Mouse (Mus musculus) cerebellum, adult 18-20 months (tissue): ENCODE results near the gene Olfr782.
"Not testable (repeated sequence)": the region's sequence is repeated elsewhere in the genome, so short reads cannot be mapped to it uniquely, and the experiment has no call there.

Experiments
- DNase-seq, 2 experiments: peaks; one replicate each; pipeline ENCODE4 v3.0.0; 2021

Olfr782 gene

DNA sequence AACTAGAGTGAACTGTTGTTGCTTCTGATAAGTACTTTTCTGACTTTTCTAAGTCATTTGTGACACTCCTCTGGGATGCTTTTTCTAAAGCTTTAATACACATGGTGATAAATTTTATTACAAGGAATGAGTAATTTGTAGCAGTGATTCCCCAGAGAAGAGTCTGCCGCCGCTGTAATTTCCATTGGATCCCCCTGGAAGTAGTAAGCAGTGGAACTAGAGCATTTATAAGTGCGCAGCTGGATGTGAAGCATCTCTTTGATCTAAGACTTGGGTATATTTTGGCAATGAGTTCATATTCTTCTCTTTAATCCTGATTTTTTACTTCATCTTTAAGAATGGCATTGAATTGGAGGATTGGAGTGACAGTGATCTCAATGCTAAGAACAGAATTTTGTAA lies at the start of gene Olfr782:
TSS of gene Olfr782 (plus strand) at position 301 of the 400 bp plus-strand sequence.
- no peak for DNase-seq

DNA sequence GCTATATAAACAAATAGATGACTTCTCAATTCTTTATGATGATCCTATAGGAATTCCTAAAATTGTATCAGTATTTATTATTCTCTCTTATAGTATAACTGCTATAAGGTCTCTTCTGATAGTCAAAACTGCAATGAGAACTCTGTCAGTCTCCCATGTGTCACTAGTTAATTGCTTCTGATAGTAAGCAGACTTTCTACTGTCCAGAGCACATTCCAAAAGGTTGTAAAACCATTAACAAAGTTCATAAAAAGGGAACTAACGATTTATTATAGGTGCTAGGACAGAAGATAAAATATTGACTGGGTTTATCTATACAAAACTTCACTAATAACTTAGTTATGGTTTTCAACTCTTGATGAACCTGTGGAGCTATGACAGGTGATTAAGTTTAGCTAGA lies 35.7 kb upstream of the Olfr782 start:
- not testable (repeated sequence) for DNase-seq

DNA sequence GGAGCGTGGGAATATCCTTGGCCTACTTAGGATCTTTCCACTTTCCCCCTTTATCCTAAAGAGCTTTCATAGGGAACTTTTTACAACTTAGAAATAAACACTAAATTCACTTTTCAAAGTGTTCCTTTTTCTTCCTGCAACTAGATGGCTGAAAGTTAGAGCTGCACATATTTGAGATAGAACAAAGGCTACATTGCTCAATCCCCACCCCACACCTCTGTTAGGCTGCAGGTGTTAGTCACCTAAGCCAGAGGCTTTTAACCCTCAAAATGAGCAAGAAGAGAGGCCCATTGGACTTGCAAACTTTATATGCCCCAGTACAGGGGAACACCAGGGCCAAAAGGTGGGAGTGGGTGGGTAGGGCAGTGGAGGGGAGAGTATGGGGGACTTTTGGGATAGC lies 35.1 kb upstream of the Olfr782 start:
- not testable (repeated sequence) for DNase-seq

DNA sequence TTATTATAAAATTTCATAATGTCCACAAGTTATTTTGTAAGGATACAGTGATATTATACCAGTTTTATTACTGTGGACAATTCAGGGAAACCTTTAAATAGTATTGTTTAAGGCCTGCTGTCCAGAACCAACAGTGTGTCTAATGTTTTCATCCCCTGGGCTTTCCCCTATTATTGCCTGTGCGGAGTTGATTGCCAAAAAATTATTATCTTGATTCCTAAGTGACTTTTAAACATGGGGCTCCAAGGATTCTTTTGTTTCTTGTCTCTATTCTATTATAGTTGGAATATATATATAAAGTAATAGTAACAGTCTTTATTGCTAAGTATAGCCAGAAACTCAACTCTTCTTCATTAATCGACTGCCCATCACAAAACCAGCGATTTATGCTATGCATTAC lies 30.8 kb upstream of the Olfr782 start, which contains the start of gene Olfr780:
TSS of gene Olfr780 (plus strand) at position 301 of the 400 bp plus-strand sequence.
- DNase-seq: no peak

DNA sequence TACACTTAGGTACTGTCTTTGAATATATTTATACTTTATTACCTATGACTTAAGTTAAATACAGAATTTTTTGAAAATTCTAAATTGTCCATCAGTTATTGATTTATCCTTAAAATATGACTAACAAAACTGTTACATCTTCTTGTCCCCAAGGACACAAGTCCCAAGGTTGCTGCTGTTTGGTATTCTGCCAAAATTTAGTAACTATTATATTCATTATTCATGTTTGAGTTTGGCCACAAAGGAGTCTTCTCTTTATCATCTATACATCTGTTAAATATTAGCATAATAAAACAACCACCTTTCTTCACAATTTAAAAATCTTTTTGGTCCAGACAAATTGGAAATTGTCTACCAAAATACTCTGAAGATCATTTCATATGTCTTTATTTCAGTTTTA lies 20.1 kb upstream of the Olfr782 start, which contains the start of gene Olfr781:
TSS of gene Olfr781 (plus strand) at position 301 of the 400 bp plus-strand sequence.
- no peak for DNase-seq

DNA sequence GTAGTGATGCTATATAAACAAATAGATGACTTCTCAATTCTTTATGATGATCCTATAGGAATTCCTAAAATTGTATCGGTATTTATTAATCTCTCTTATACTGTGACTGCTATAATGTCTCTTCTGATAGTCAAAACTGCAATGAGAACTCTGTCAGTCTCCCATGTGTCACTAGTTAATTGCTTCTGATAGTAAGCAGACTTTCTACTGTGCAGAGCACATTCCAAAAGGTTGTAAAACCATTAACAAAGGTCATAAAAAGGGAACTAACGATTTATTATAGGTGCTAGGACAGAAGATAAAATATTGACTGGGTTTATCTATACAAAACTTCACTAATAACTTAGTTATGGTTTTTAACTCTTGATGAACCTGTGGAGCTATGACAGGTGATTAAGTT lies 3.8 kb downstream of the Olfr782 start:
- DNase-seq: not testable (repeated sequence)

DNA sequence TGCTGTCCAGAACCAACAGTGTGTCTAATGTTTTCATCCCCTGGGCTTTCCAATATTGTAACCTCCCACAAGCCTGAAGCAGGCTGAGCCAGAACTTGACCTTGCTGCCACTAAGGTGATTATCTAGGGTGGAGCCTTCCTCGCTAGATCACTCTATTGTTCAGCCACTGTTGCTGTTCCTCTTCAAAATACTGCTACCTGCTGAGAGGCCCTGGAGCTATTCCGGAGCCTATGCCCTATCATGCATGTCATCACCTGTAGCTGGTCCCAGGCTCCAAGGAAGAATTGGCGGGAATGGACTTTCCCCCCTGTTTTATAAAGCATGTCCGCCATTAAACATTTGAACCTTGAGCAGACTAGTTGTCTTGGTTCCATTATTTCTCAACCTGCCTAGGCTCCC lies 7.8 kb downstream of the Olfr782 start:
- DNase-seq: not testable (repeated sequence)

DNA sequence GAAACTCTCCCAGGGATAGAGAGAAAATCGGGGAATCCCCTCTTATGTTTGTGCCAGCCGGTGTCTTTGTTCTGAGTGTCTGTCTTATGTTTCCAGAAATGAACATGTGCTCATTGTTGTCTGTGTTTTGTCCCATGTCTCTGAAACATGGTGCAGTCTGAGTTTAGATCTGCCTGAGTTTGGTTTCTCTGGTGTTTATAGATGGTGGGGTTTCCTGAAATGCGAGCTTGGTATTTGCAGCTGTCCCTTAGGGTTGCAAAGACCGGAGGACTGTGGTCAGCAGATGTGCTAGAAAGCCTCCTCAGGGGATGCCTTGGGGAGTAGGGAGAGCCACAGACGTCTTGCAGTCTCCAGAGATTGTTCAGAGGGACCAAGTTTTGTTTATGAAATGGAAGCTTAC lies 8.7 kb downstream of the Olfr782 start:
- no peak for DNase-seq

DNA sequence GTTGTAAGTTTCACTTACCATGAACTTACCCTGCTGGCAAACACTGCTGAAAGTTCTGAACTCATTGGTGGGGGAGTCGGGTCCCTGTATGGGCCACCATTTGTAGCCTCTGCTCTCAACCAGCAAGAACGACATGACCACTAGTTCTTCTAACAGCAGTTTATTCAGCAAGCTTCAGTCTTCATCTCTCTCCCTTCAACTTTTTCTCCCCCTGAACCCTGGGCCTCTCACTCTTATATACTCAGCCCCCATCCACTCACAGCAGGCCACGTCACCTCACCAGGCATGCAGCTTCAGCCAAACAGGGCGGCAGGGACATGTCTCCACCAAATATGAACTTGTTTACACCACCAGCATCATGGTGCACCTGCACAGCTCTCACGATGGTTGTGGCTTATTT lies 25.4 kb downstream of the Olfr782 start:
- DNase-seq: not testable (repeated sequence)

DNA sequence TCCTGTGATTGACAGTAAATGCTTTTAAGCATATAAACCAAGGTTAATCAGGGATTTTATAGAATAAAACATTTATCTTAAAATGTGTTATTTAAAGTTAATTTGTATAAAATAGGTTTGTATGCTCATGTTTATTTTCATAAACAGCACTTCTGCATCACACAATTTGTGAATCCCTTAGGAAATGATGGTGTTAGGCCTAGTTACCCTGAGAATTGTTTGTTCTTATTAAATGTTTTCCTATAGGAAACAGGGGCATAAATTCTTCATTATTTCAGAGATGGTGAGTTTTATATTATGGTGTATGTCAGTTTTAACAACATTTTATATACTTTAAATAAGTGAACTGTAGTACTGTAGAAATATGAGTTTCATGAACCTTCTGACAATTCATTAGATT lies 35.1 kb downstream of the Olfr782 start, which contains the start of gene Olfr784:
TSS of gene Olfr784 (plus strand) at position 301 of the 400 bp plus-strand sequence.
- DNase-seq: no peak

DNA sequence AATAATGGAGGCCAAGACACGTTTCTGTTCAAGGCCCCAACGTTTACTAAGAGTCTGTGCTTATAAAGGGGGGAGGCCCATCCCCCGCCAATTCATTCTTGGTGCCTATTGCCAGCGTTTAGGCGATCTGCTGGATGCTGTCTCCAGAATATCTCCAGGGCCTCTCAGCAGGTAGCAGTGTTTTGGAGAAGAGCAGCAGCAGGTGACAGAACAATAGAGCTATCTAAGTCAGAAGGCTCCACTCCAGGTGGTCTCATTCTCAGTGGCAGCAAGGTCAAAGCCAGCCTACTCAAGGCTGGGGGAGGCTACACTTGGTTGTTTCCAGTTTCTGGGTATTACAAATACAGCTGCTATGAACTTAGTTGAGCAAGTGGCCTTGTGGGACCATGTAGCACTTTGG lies 52.2 kb downstream of the Olfr782 start:
- no peak for DNase-seq
